Mouse (Mus musculus) T-helper 17 cell (primary cell): ENCODE results near the gene Cdc42ep3.

Experiments used
- in situ Hi-C, 2 experiments: fragments of 300-600 bp; cut with MboI, MseI; formaldehyde crosslinking; loops; 1 replicate in 1 of 2; 2 replicates in 1 of 2; pipeline ENCODE4 v1.15.1; 2025; ENCODE audit warnings: high pct_unique_total_duplicates in 2 of 2

Cdc42ep3 gene

GRCm38 (mm10) chr17:79295926-79296325 lies 59.0 kb downstream of the Cdc42ep3 start:
- in situ Hi-C loops: no loop called here

- in situ Hi-C loops: no loop called here
Measured at GRCm38 (mm10) chr17:79291672-79292071, 63.2 kb downstream of the Cdc42ep3 start.

DNA sequence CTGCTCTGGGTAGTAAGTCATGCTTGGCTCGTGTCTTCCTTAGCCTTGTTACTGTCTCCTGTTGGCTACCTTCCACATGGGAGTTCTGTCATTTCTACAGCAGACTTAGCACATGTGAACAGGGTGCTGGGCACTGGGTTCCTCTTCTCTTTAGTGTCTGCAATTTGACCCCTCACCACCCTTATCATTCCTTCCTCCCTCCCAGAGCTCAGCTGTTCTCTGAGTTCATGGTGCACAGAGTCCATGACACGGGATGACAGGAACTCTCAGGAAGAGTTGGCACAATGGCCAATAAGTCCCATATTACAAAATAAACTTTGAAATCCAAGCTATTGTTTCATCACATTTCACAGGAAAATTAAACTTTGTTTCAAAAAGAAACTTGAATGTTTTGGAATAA lies 64.2 kb downstream of the Cdc42ep3 start:
- in situ Hi-C loops: no loop called here

- in situ Hi-C loops: no loop called here
Measured at GRCm38 (mm10) chr17:79287302-79287701, 67.6 kb downstream of the Cdc42ep3 start.

- in situ Hi-C loops: no loop called here
Measured at GRCm38 (mm10) chr17:79285030-79285601, 69.8 kb downstream of the Cdc42ep3 start.
